Mouse (Mus musculus): Measurements from ENCODE around the gene Stra6.

Stra6 gene

DNA sequence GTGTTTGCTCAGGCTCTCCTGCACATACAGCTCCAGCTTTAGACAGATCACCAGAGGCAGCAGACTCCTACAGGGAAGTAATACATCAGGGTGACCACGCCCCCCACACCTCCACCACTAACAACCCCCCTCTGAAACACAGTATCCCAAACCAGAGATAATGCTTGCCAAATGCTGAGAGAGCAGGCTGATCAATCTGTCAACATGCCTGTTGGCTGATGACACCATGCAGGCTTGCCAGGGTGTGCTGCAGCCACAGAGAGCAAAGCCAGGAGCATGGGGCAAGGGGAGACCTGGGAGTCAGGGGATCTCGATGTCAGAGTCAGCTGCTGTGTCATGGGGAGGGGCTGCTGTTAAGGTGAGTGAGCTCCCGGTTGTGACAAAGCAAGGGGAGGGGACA lies at the start of gene Stra6:
Gene Stra6 (plus strand): TSS at position 258 of the 400 bp plus-strand sequence.
- DNase-seq (ENCODE audit: low spot score) = no peak

DNA sequence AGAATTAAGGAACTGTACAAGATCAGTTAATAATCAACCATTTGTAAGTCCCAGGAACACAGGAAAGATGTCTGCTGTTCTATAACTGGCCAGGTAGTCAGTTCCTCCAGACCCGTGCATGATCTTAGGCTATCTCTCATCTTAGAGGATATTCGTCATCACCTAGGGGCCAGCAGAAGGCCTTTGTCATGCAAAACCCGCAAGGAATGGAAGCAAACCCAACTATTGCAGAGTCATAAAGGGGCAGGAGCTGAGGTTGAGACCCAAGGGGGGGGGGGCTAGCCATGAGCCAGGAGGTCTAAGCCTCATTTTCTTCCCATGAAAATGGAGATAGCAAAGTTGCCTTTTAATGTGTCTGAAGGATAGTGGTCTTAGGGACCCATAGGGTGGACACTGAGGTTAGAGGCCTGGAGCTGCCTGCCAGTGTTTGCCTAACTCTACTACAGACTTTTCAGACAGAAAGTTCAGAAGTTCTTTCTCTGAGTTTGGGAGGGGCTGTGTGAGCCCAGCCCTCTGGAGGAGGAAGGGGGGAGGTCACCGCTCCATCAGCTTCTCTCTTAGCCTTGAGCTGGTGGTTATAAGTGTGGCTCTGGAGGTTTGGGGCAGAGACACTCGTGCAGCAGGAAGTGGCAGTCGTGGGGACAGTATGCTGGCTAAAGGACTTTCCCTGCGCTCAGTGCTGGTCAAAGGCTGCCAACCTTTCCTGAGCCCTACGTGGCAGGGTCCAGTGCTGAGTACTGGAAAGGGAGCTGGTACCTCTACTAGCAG lies 49.0 kb upstream of the Stra6 start:
- DNase-seq (ENCODE audit: low spot score) = no peak

- DNase-seq (ENCODE audit: low spot score) = no peak
These were observed 47.7 kb upstream of the Stra6 start for GRCm38 (mm10) chr9:58015856-58016255.

DNA sequence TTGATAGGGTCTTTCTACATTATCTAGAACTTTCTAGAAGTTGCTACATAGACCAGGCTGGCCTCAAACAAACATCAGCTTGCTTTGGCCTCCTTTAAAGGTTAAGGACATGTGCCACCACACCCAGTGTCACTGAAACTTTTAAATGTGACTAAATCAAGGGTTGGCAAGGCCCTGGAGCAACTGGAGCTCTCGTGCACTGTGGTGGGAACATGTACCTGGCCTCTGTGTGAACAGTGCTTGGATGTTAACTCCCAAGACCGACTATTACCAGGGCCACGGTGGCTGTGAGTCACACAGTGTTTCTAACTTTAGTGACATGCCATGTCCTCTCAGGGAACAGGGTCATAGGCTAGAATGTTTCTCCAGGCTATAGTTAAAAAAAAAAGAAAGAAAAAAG lies 46.6 kb upstream of the Stra6 start:
- no peak for DNase-seq (ENCODE audit: low spot score)

DNA sequence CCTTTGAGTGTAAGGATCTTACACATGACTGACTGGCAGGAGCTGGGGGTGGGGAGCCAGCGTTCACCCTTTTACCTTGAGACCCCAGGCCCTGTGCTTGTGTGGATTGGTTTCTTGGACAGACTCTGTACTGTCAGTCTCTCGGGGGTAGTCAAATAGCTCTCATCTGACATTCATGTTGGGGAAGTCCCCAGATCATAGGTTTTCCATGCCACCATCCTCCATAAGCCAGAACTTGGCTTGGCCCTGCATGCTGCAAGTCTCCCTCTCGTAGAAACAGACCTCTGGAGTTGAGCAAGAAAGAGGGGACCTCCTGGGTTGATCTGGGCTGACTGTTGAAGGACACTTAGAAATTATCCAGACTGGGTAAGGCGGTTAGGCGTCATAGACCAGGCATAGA lies 45.2 kb upstream of the Stra6 start:
- DNase-seq (ENCODE audit: low spot score) = no peak

GRCm38 (mm10) chr9:58025995-58026394 lies 37.6 kb upstream of the Stra6 start:
- no peak for DNase-seq (ENCODE audit: low spot score)

DNA sequence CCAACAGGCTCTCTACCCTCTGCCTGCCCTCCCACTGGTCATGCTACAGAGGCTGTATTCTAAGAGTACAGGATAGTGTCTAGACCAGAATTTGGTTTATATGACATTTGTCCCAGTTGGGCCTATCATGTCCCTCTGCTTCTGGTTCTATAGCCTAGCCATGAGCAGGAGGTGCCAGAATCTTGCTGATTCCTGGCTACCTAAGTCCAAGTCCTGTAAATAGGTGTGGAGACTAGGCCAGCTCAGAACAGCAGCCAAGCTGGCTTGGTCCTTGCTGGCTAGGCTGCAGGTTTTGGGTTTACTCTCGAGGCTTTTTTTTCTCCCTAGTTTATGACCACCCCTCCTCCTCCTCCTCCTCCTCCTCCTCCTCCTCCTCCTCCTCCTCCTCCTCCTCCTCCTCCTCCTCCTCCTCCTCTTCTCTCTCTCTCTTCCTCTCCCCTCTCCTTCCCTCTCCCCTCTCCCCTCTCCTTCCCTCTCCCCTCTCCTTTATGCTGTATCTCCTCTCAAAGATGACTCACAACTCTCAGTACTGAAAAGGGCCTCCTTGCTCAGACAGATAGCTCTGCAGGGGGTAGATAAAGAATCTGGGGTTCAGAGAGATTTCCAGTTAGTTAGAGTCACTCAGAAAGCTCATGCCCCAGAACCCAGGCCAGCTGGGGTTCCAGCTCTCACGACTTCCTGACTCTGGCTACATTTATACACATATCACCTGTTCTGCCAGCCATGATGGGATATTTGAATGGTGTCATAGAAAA lies 36.0 kb upstream of the Stra6 start:
- DNase-seq (ENCODE audit: low spot score) = no peak

GRCm38 (mm10) chr9:58028841-58029240 lies 34.7 kb upstream of the Stra6 start:
- DNase-seq (ENCODE audit: low spot score) = no peak

DNA sequence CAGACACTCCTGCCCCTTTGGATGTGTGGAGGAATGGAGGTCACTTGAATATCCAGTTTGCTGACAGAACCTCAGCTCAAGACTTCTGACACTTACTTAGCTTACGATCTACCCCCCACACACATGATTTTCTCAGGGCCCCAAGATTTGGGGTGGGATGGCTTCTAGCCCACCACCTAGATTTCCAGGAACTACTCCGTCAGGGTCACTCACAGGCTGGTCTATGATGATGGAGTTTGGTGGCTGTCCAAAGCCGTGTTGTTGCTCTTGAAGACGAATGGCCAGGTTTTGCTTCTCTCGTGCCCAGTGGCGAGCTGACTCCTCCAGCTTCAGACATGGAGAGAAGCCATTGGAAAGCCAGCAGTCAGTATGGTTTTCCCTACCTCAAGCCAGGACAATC lies 34.0 kb upstream of the Stra6 start:
- DNase-seq (ENCODE audit: low spot score) = no peak

DNA sequence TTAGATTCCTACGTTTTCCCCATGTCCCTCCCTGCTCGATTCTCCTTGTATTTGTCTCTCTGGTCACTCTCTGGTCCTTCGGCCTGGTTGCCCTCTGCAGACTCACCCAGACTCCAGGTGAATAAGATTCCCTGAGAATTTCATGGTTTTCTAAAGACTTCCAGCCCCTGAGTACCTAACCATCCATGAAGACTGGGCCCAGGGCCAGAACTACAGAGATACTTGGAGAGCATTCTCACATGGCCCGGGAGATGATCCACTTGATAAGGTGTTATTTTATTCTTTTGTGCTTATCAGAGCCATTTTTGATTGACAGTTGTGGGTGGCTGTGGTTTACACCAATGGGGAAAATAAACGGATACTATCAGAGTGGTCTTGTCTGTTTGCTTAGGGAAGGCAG lies 31.7 kb upstream of the Stra6 start:
- no peak for DNase-seq (ENCODE audit: low spot score)

- DNase-seq (ENCODE audit: low spot score) = no peak
These were observed 28.1 kb upstream of the Stra6 start for GRCm38 (mm10) chr9:58035519-58035918.

DNA sequence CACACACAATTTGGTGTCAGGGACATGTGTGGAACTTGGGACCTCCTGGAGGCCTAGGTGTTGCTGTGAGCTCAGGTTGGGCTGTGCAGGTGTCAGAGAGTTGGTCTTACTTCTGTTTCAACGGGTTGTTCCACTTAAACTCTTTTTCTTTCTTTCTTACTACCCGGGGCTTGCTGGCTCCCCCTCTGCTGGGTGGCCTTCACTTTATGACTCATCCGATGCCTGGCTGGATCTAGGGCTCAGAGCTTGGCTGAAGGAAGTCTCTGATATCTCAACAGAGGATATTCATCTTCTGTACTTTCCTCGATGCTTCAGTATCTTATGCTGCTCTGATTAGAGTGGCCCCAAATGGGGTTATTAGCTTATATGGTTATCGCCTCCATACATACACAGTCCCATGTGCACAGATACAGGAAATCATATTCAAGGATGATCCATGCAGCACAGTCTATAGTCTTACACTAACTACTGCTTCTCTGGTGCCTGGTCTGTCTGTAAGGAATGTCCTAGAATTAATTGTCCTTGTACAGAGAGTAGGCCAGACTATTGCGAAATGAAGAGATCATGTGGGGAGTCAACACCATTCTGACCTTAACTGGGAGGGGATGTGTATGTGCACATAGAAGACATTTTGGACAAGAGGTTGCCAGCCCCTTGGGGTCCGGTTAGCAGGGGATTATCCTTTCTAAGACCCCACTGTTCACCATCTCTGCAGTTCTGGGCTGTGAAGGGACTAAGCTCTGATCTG lies 27.5 kb upstream of the Stra6 start:
- DNase-seq (ENCODE audit: low spot score) = no peak

- no peak for DNase-seq (ENCODE audit: low spot score)
These were observed 26.6 kb upstream of the Stra6 start for GRCm38 (mm10) chr9:58036961-58037360.

- DNase-seq (ENCODE audit: low spot score) = peak; percentile 67
These were observed 25.0 kb upstream of the Stra6 start for GRCm38 (mm10) chr9:58038500-58039168.

DNA sequence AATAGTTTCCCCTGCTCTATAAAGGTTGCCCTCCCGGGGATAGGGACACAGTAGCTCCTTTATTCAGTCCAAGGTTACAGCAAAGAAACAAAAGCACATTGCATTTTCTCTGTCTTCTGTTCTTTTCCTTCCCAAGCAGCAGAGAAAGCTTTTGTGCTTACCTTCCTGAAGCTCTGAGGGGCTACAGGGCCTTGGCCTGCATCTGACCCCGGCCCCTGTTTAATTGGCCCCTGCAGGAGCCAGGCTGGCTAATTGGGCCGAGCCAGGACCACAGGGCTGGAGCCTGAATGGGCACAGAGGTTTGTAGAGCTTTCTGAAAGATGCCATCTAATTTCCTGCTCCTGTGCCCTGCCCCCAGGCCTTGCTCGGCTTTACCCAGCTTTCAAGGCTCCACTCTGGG lies 22.6 kb upstream of the Stra6 start:
- no peak for DNase-seq (ENCODE audit: low spot score)

DNA sequence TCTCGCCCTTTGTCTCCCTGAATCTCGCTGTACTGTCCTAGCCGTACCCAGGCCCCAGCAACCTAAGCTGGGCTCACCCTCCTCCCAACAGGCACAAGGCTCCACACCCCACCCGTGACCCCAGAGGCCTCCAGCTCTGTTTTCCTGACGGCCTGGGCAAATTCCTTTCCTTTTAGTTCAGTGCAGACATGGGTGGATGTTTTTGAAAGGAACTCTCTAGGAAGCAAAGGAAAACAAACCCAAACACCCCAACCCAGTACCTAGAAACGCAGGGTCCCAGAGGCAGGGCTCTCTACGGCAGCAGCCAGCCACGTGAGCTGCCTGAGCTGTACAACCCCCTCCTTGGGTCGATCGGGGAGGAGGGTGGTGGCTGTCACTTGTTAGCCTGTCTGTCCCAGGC lies 21.2 kb upstream of the Stra6 start:
- no peak for DNase-seq (ENCODE audit: low spot score)

GRCm38 (mm10) chr9:58043496-58044017 lies 20.0 kb upstream of the Stra6 start:
- DNase-seq (ENCODE audit: low spot score) = no peak

DNA sequence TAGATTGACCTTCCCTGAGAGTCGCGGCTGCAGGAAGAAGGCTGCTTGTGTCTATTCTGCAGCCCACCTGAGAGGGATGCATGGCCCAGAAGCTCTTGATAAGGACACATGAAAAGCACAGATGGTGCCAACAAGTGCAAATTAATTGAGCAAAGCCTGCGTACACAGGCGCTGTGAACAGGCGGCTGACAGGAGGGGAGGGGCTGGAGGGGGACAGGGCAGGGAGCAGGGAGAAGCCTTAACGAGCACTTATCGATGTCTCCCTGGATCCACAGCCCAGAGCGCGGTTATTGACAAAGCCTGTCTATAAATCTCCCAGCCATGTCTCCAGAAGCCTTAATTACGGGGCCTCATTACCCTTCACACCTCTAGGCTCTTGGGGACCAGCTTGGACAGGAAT lies 18.8 kb upstream of the Stra6 start:
- DNase-seq (ENCODE audit: low spot score) = no peak

- DNase-seq (ENCODE audit: low spot score) = no peak
These were observed 17.9 kb upstream of the Stra6 start for GRCm38 (mm10) chr9:58045646-58046045.

GRCm38 (mm10) chr9:58047061-58047460 lies 16.5 kb upstream of the Stra6 start:
- DNase-seq (ENCODE audit: low spot score) = no peak

DNA sequence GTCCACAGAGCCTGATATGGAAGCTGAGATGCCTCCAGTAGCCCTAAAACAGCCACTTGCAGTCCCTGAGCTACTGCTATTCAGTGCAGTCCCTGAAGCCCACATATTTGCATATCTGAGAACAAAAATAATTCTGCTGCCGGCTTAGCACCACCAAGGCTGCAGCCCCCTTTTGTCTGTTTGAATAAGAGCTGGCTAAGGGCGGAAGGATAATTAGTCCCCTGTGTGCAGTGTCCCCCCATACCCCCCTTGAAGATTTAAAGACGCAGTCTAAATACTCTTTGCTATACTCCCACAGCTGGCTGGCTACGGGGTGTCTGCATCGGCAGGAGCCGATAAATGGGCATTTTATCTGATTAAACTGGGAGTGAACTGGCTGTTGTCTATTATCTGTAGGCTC lies 15.0 kb upstream of the Stra6 start:
- DNase-seq (ENCODE audit: low spot score) = no peak

DNA sequence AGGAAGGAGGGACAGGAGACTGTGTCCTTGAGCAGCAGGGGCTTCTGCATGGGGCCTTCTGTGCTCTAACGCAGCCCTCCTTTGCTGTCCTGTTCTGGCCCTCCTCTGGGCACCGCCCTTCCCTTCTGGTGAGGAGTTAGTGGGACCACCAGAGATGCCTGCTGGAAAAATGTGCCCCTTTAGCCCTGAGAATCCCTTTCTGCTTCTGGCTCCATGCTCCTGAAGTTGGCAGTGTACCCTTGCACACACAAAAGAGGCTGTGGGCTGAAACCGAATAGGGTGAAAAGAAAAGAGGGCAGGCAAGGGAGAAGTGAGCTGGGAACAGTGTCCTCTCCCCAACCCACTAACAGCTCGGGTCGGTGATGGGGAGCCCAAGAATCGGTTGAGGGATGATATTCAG lies 14.4 kb upstream of the Stra6 start:
- DNase-seq (ENCODE audit: low spot score) = no peak
